Mouse (Mus musculus) cortical plate, adult 2 months (tissue): Measurements from ENCODE around the gene Mpeg1. TPM values are rescaled to one million over a fixed set of nuclear protein-coding genes. Genes with fewer than 3 reads are reported as not detected.

Experiments
- H3K27ac ChIP-seq: fragments of 200-500 bp; 2 replicates; pipeline ENCODE4 v1.5.1; 2012; ENCODE audit warnings: low read length, control low read depth, inconsistent platforms; ENCODE audit not compliant: insufficient read depth
- H3K4me1 ChIP-seq: fragments of 200-500 bp; 2 replicates; pipeline ENCODE4 v1.6.1; 2011; ENCODE audit warnings: low read length; ENCODE audit not compliant: control insufficient read depth, insufficient read depth
- H3K4me3 ChIP-seq: fragments of 200-500 bp; 2 replicates; pipeline ENCODE4 v1.5.1; 2011; ENCODE audit warnings: mild to moderate bottlenecking, low read length, control low read depth; ENCODE audit not compliant: insufficient read depth
- CTCF ChIP-seq: fragments of 200-500 bp; IDR thresholded peaks from 2 replicates; pipeline ENCODE4 v1.5.1; 2011; ENCODE audit warnings: mild to moderate bottlenecking, control low read depth, low read length; ENCODE audit not compliant: insufficient read depth; ENCODE audit errors: extremely low read depth
- POLR2A ChIP-seq: fragments of 200-500 bp; IDR thresholded peaks from 2 replicates; pipeline ENCODE4 v1.6.1; 2011; ENCODE audit warnings: mild to moderate bottlenecking, low read length, control low read depth; ENCODE audit not compliant: insufficient read depth; ENCODE audit errors: extremely low read depth
- polyA plus RNA-seq: library from polyadenylated mRNA; depleted of rRNA; stranded (reverse); fragments of >200 nt; gene quantifications from 2 replicates; pipeline ENCODE4 v1.2.3, GENCODE M21; 2012

Gene Mpeg1
- polyA plus RNA-seq, 1 experiment, result 11.9 TPM

DNA sequence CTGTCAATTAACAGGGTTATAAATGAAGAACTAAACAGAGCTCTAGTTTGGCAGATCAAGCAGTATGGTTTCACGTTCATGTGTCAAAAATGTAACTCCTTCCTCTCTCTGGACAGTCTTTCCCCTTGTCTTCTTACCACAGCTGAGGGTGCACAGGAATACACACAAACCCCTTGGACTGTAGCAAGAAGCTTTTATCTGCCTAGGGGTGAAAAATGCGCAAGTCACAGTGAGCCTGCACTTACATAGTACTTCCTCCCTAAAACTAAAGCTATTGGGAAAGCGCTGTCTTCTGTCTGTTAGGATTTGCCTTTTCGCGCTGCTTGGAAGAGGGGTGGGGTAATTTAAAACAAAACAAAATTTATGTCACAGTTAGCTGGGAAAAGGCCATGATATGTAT is 3.5 kb downstream of the Mpeg1 start:
- Histone ChIP-seq H3K4me1 (no peaks in the 10 kb centered on the region), H3K4me3 (no peak overlapping the region), H3K27ac (no peak overlapping the region)
- TF ChIP-seq CTCF (no peak), POLR2A (no peak)

DNA sequence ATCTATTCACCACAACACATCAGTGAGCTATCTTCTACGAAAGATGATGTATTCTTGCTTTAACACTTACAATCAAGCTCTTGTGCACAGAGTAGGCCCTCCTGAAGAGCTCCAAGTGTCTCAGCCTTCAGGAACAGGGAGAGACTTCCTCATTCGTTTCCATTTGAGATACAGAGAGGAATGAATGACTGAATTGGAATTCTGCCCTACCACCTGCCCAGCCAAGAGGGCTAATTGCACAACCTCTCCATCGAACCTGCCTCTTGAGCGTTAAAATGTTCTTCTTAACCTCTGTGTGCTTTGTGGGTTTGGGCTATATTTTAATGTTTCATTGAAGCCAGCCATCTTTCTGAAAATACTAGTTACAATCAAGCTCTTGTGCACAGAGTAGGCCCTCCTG is 4.1 kb downstream of the Mpeg1 start:
- Histone ChIP-seq H3K4me3 (no peak overlapping the region), H3K27ac (no peak overlapping the region), H3K4me1 (no peaks in the 10 kb centered on the region)
- TF ChIP-seq CTCF, result no peak
- no peak for TF ChIP-seq POLR2A

DNA sequence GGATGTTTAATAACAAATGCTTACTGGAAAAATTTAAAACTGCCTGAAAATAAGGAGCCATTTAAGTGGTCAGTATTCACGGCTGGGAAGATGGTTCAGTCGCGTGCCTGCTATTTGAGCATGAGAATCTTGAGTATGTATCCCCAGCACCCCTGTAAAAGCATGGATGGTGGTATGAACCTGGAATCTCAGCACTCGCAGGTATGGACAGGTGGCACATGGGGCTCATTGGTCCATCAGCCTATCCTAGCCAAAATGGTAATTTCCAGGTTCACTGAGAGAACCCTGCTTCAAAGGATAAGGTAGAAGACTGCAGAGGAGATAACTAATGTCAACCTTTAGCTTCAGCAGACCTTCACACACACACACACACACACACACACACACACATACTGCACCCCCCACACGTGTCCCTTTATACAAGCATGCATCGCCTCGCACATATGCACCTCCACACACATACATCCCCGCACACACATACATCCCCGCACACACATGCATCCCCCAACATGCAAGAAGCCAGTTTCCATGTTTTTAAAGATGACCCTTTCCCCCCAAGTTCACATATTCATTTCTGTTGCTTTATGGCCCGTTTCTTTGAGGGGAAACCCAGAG is 5.1 kb downstream of the Mpeg1 start:
- no peaks in the 10 kb centered on the region for H3K4me1 ChIP-seq
- TF ChIP-seq POLR2A (no peak), CTCF (no peak)
- H3K27ac ChIP-seq, result no peak overlapping the region
- H3K4me3 ChIP-seq, result no peak overlapping the region

DNA sequence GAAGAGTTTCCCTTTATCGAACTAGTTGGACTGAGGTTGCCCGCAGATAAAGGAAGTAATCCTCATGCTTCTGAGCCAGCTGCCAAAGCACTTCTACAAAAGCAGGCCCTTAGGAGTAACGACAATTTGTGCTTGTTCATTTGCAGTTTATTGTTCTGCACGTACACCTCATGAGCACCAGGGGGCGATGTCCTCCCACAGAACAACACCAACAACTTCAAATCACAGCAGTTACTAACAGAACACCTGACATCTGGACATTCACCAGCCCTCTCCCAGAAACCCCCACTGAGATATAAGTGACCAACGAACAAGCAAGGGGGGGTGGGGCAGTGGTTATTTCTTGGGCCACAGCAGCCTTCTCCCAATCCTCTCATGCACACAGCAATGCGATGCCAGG is 5.6 kb downstream of the Mpeg1 start:
- no peak for TF ChIP-seq POLR2A
- TF ChIP-seq CTCF, result peak; percentile 87
- Histone ChIP-seq H3K4me3 (no peak overlapping the region), H3K4me1 (no peaks in the 10 kb centered on the region), H3K27ac (no peak overlapping the region)

DNA sequence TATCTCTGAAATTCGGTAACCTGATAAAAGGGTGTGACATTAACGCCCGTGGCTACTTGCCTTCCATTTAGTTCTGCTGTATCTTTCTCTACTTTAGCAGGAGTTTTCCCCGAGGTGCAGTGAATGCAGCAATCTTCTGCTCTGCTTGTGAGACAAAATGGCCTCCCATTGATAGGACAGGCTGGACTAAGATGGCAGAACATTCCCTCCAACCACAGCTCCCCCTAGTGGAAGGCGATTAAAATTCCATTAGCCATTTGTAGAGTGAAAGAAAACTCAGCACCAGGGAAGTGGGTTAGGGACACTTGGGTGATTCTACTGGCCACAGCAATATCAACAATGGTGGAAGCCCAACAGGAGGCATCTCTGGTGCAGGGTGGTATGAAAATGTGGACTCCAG is 6.9 kb downstream of the Mpeg1 start:
- Histone ChIP-seq H3K4me1 (no peaks in the 10 kb centered on the region), H3K27ac (no peak overlapping the region), H3K4me3 (no peak overlapping the region)
- TF ChIP-seq CTCF, result no peak
- TF ChIP-seq POLR2A, result no peak

DNA sequence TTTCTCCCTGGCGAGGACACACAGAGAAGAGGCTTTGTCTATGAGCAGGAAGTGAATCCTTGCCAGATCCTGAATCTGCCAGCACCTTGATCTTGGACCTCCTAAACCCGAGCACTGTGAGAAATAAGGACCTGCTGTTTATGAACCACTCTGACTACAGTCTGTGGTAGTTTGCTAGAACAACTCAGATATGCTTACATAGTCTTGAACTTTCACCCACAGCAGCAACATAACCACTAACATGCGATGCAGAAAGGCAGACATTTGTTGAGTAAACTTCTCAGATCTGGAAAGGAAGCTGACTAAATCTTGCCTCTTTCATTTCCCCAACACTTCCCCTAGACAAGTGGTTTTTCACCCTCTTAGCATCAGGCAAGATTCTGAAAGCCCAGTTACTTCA is 11.3 kb downstream of the Mpeg1 start:
- H3K27ac ChIP-seq, result no peak overlapping the region

DNA sequence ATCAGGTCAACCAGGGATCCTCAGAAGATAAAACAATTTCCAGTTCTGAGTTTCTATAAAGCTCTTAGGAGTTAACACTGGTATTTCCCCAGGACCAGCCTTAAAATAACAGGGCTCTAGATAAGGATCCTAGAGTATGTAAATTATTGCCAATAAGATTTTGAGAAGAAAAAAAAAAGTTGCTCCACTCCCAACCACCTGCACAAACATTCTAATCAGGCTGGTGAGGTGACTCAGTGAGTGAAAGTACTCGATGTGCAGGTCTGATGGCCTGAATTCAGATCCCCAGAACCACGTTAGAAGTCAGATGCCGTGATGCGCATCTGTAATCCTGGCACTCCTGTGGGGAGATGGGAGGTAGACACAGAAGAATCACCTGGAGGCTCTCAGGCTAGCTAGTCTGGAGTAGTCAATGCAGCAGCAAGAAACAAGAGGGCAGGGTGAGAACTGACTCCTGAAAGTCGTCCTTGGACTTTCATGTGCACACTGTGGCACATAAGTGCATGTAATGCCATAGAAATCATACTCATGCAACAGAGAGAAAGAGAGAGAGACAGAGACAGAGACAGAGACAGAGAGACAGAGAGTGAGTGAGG is 11.9 kb downstream of the Mpeg1 start:
- Histone ChIP-seq H3K27ac (peak overlapping the region; percentile 44; the same call in 1 of the 2 replicates), H3K4me1 (peaks cover 8% of the 10 kb centered on the region; the same call in 1 of the 2 replicates), H3K4me3 (no peak overlapping the region)
- TF ChIP-seq POLR2A (no peak), CTCF (no peak)

More for the DNA sequence above, 11.3 kb downstream of the Mpeg1 start:
- Histone ChIP-seq H3K4me3 (no peak overlapping the region), H3K4me1 (peaks cover 8% of the 10 kb centered on the region; the same call in 1 of the 2 replicates)
- TF ChIP-seq POLR2A (no peak), CTCF (no peak)

DNA sequence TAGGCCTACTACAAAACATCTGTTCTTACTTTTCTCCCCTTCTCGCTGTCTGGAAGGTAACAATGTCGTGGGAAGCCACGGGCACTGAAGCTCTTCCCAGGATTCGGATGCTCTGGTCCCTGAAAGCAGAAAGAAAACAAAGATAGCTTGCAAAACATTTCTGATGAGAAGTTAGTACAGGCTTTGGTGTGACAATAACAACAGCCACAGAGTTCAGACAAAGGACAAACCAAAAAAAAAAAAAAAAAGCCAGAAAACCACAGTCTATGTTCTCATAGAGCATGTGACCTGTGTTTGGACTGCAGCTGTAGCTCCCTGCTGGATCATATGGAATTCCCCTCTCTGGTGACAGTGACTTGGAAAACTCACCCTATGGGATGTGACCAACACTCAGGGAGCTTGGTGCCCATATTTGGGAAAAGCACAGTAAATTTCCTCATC is 12.6 kb downstream of the Mpeg1 start:
- TF ChIP-seq CTCF, result no peak
- TF ChIP-seq POLR2A, result no peak
- H3K4me3 ChIP-seq, result no peak overlapping the region
- no peak overlapping the region for H3K27ac ChIP-seq
- peaks cover 8% of the 10 kb centered on the region; the same call in 1 of the 2 replicates for H3K4me1 ChIP-seq

DNA sequence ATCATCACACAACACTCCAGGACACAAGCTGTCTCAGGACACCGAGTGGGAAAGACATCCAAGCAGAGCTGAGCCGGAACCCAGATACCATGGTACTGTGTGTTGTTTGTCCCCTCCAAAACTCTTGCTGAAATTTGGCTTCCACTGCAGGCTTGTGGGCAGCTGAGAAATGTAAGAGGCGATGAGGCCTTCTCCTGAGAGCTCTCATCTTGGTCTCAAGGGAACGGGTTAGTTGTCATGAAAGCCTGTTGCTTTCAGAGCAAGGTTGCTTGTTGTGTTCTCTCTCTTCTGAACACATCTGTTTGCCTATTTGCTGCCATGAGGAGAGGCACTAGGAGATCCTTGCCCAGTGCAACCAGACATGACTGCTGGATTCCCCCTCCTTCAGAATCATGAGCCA is 13.4 kb downstream of the Mpeg1 start:
- Histone ChIP-seq H3K27ac (no peak overlapping the region), H3K4me1 (peaks cover 8% of the 10 kb centered on the region; the same call in 1 of the 2 replicates), H3K4me3 (no peak overlapping the region)
- no peak for TF ChIP-seq CTCF
- TF ChIP-seq POLR2A, result no peak
